Mouse (Mus musculus): ENCODE results near the gene Hist1h1c.

DNA sequence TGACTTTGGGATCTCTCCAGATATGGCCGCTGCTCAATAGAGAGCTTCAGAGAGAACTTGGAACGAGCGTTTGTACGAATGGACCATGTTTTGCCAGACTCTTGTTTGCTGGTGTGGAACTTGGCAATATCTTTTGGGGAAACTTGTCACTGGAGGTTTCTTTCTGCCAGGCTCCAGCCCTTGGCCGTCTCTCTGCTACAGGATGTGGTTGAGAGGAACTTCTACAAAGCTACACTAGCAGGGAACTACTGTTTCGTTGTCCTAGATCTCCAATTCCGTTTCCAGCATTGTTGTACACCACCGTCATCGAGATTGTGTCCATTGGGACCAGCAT lies 9.4 kb upstream of the Hist1h1c start:
- no peak for TF ChIP-seq CTCF (IDR thresholded peaks at IDR 0.05; ENCODE audit: extremely low read depth, insufficient read length, insufficient replicate concordance, low read depth, low read length)
- TF ChIP-seq POLR2A (IDR thresholded peaks at IDR 0.05; ENCODE audit: low read depth, low read length) = no peak
